Mouse (Mus musculus) G1E (cell line): ENCODE results near the gene Ngly1.

ENCODE experiments used
- CTCF ChIP-seq: IDR thresholded peaks from 2 replicates; pipeline ENCODE4 v1.5.1; 2012; ENCODE audit warnings: low read depth, low read length, inconsistent platforms, mixed read lengths
- GATA1 ChIP-seq: IDR thresholded peaks from 2 replicates; pipeline ENCODE4 v1.6.1; 2012; ENCODE audit warnings: borderline replicate concordance, low read length, inconsistent platforms, mixed read lengths
- GATA2 ChIP-seq: IDR thresholded peaks from 2 replicates; pipeline ENCODE4 v1.6.1; 2012; ENCODE audit warnings: low read depth, low read length, inconsistent platforms, borderline replicate concordance
- POLR2AphosphoS5 ChIP-seq: IDR thresholded peaks from 2 replicates; pipeline ENCODE4 v1.6.1; 2012; ENCODE audit warnings: low read depth, low read length, inconsistent platforms; ENCODE audit not compliant: insufficient replicate concordance
- TAL1 ChIP-seq: conservative IDR thresholded peaks from 2 replicates; pipeline ENCODE4 v1.6.1; 2012; ENCODE audit warnings: low read depth, low read length, inconsistent platforms, mixed read lengths

DNA sequence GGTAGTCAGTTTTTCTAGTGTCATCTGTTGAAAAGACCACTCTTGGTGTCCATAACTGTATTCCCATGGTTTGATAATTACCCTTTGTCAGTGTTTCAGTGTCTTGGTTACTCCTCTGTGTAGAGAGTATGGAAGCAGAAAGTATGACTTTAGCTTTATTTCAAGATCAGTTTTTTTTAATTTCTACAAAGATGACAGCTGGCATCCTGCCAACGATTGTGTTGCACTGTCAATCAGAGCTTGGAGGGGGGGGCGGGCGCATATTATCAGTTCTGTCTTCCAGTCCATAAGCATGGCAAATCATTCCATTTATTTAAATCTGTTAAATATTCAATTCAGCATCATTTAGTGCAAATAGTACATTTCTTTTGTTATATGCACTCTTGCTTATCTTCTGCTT is 85.2 kb downstream of the Ngly1 start:
- TF ChIP-seq CTCF: no peak
- no peak for TF ChIP-seq GATA1
- no peak for TF ChIP-seq TAL1
- no peak for TF ChIP-seq POLR2AphosphoS5
- no peak for TF ChIP-seq GATA2
